Mouse (Mus musculus): ENCODE measurements around the gene Gm32717.
A peak's percentile ranks its signal among the peaks of the same experiment; 100 is the strongest.
"Not testable (repeated sequence)": the region's sequence is repeated elsewhere in the genome, so short reads cannot be mapped to it uniquely, and the experiment has no call there.

Gene Gm32717

GRCm38 (mm10) chr10:118240680-118241079, at the start of gene Gm32717:
Gm32717 (minus strand) TSS chr10:118240780.
- not testable (repeated sequence) for DNase-seq

- DNase-seq, result not testable (repeated sequence)
Observed at GRCm38 (mm10) chr10:118283016-118283415, 42.4 kb upstream of the Gm32717 start.

GRCm38 (mm10) chr10:118282565-118282964, 42.0 kb upstream of the Gm32717 start:
- not testable (repeated sequence) for DNase-seq

- DNase-seq, result not testable (repeated sequence)
Observed at GRCm38 (mm10) chr10:118278069-118278468, 37.5 kb upstream of the Gm32717 start.

GRCm38 (mm10) chr10:118271416-118271815, 30.8 kb upstream of the Gm32717 start:
- not testable (repeated sequence) for DNase-seq

GRCm38 (mm10) chr10:118268812-118269211, 28.2 kb upstream of the Gm32717 start:
- not testable (repeated sequence) for DNase-seq

- DNase-seq, result not testable (repeated sequence)
Observed at GRCm38 (mm10) chr10:118258388-118258787, 17.8 kb upstream of the Gm32717 start, which contains the start of gene Gm32802. Gm32802 (plus strand) TSS chr10:118258688.

GRCm38 (mm10) chr10:118250852-118251295, 10.3 kb upstream of the Gm32717 start:
- DNase-seq, result peak; percentile 36

GRCm38 (mm10) chr10:118249006-118249595, 8.5 kb upstream of the Gm32717 start:
- peak; percentile 13 for DNase-seq

- DNase-seq, result not testable (repeated sequence)
Observed at GRCm38 (mm10) chr10:118232607-118233006, 8.0 kb downstream of the Gm32717 start.

GRCm38 (mm10) chr10:118227629-118228028, 13.0 kb downstream of the Gm32717 start:
- DNase-seq, result not testable (repeated sequence)

- DNase-seq, result not testable (repeated sequence)
Observed at GRCm38 (mm10) chr10:118215719-118216393, 24.7 kb downstream of the Gm32717 start.

- DNase-seq, result no peak
Observed at GRCm38 (mm10) chr10:118204642-118205041, 35.9 kb downstream of the Gm32717 start, which contains the start of gene Il22. Il22 (plus strand) TSS chr10:118204942.

- DNase-seq, result not testable (repeated sequence)
Observed at GRCm38 (mm10) chr10:118195150-118195549, 45.4 kb downstream of the Gm32717 start.

All from right cerebral cortex, postnatal 14 days (tissue).